Mouse (Mus musculus): ENCODE data around the gene Themis2. TPM values are rescaled to one million over a fixed set of nuclear protein-coding genes. Genes with fewer than 3 reads are reported as not detected.
"Not testable (repeated sequence)": the region's sequence is repeated elsewhere in the genome, so short reads cannot be mapped to it uniquely, and the experiment has no call there.

Themis2 gene
- polyA plus RNA-seq, 1 experiment from 2014 or later, result 1.1 TPM

DNA sequence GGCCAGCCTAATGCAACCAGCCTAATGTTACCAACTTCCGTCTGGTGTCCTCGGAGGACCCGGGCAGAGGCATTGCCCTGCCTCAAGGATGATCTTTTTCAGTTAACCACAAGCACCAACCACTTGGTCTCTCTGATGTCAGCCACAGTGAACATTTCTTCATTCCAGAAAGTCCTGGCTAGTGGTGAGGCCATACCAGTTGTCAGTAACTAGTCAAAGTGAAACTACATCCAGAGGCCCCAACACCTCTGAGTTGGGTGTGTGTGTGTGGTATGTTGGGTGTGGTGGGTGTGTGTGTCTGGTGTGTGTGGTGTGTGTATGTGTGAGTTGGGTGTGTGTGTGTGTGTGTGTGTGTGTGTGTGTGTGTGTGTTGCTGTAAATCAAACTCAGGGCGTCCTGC, 47.4 kb downstream of the Themis2 start:
- no peaks in the 10 kb centered on the region for H3K27me3 ChIP-seq (ENCODE audit: control insufficient read depth, insufficient read depth, low read length)
- ATAC-seq (ENCODE audit: low FRiP score), result no peak
- H3K27ac ChIP-seq (ENCODE audit: low read depth, low read length), result no peak overlapping the region
- H3K4me1 ChIP-seq (ENCODE audit: control insufficient read depth, insufficient read depth, low read length), result no peaks in the 10 kb centered on the region
- no peak for DNase-seq (ENCODE audit: low spot score, missing footprints)
- H3K36me3 ChIP-seq (ENCODE audit: control insufficient read depth, insufficient read depth, low read length), result no peaks in the 10 kb centered on the region
- WGBS, result 91% methylated on average over 4 of the region's 4 CpGs
- no peaks in the 10 kb centered on the region for H3K9me3 ChIP-seq (ENCODE audit: control insufficient read depth, low read length)
- H3K9ac ChIP-seq (ENCODE audit: low read length), result no peak overlapping the region
- no peak overlapping the region for H3K4me3 ChIP-seq (ENCODE audit: low read depth, low read length)
- H3K4me2 ChIP-seq, result no peak overlapping the region

DNA sequence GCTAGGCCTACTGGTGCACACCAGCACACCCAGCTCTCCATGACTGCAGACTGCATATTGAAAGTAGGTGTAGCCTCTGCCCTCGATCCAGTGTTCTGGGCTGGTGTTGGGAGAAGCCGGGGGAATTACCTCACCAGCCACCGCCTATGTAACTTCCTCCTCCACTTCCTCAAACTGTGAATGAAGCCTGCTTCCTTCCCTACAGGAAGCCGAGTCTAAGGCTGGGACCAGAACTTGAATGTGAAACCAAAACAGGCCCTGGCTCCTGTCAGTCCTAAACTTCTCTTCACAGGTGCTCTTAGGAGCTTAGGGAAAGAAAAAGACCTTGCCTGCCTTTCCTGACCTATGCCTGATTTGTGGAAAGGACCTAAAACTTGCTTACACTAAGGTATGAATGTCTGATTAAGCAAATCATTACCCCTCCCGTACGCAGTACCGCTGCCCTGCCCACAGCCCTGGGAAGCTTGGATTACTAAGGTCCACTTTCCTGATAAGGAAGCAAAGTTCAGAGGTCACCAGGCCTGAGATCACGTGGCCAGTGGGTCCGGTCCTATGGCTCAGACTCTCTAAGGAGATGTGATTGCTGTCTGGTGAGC, 48.4 kb downstream of the Themis2 start:
- DNase-seq (ENCODE audit: low spot score, missing footprints), result no peak
- Histone ChIP-seq H3K9me3 (ENCODE audit: control insufficient read depth, low read length) (no peaks in the 10 kb centered on the region), H3K27me3 (ENCODE audit: control insufficient read depth, insufficient read depth, low read length) (no peaks in the 10 kb centered on the region), H3K9ac (ENCODE audit: low read length) (no peak overlapping the region), H3K27ac (ENCODE audit: low read depth, low read length) (no peak overlapping the region), H3K4me1 (ENCODE audit: control insufficient read depth, insufficient read depth, low read length) (no peaks in the 10 kb centered on the region), H3K4me3 (ENCODE audit: low read depth, low read length) (no peak overlapping the region), H3K36me3 (ENCODE audit: control insufficient read depth, insufficient read depth, low read length) (no peaks in the 10 kb centered on the region), H3K4me2 (no peak overlapping the region)
- ATAC-seq (ENCODE audit: low FRiP score), result no peak
- WGBS, result 77% methylated on average over 9 of the region's 9 CpGs

DNA sequence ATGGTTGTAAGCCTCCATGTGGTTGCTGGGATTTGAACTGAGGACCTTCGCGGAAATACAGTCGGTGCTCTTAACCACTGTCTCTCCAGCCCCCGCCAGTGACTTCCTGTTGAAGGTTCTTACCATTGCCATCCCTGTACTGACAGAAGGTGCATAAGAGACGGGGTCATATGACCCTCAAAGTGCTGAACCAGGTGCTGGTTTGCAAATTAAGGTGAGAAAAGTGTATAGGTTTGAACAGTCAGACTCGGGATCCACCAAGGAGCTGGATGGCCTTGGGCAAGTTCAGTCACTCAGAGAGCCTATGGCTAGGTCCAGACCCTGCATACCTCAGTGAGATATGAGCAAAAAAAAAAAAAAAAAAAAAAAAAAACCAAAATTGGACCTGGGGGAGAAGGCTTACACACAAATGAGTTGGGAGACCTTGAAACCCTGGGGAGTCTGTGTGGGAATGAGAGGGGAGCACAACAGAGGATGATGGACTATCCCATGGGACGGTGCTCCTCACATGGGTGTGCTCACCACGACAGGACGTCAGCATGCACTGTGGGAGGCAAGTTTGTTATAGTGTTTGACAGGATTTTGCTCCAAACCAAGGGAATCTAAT, 49.2 kb downstream of the Themis2 start:
- Histone ChIP-seq H3K9ac (ENCODE audit: low read length) (no peak overlapping the region), H3K9me3 (ENCODE audit: control insufficient read depth, low read length) (no peaks in the 10 kb centered on the region), H3K36me3 (ENCODE audit: control insufficient read depth, insufficient read depth, low read length) (no peaks in the 10 kb centered on the region), H3K4me3 (ENCODE audit: low read depth, low read length) (no peak overlapping the region), H3K27me3 (ENCODE audit: control insufficient read depth, insufficient read depth, low read length) (no peaks in the 10 kb centered on the region), H3K4me1 (ENCODE audit: control insufficient read depth, insufficient read depth, low read length) (no peaks in the 10 kb centered on the region), H3K27ac (ENCODE audit: low read depth, low read length) (no peak overlapping the region), H3K4me2 (no peak overlapping the region)
- DNase-seq (ENCODE audit: low spot score, missing footprints) (no peak), ATAC-seq (ENCODE audit: low FRiP score) (no peak)
- WGBS, result 88% methylated on average over 9 of the region's 9 CpGs

DNA sequence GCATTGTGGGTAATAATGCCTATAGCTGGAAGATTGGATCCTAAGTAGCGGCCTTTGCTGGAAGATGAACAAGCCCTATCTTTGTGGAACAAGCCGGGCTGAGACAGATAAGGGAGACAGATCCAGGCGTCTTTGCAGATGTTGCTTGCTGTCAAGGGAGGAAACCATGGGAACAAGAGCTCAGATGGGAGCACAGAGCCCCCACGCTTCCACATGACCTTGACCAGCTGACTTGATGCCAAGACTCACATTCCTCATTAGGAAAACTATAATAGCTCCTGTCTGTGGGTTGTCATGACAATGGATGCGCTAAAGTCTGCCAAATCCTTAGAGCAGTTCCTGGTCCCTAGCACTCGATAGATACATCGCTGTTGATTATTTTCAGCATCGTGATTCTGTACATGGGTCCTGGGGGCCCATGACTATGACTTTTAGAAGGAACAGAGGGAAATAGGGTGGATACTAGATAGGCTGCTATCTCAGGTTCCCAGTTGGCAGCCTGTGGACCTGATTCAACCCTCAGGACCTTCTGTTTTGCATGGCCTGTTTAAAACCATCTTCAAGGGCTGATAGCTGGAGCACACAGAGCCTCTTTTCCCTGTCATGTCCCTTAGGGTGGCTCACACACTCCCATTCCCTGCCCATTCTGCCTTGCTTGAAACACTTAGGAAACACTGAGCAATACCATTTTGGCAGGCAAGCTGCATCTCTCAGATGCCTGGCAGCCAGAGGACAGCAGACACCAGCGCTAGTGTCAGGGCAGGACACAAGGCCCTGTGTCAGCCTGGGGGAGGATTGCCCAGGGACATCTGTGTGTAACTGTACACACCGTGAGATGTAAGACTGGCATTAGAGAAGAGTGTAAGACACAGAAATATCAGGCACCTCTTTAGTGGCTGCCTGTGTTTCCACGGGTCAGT, 51.9 kb downstream of the Themis2 start:
- no peaks in the 10 kb centered on the region for H3K27me3 ChIP-seq (ENCODE audit: control insufficient read depth, insufficient read depth, low read length)
- H3K9me3 ChIP-seq (ENCODE audit: control insufficient read depth, low read length), result no peaks in the 10 kb centered on the region
- H3K4me2 ChIP-seq, result no peak overlapping the region
- 87% methylated on average over 11 of the region's 11 CpGs for WGBS
- no peak overlapping the region for H3K4me3 ChIP-seq (ENCODE audit: low read depth, low read length)
- DNase-seq (ENCODE audit: low spot score, missing footprints), result no peak
- ATAC-seq (ENCODE audit: low FRiP score), result no peak
- no peaks in the 10 kb centered on the region for H3K4me1 ChIP-seq (ENCODE audit: control insufficient read depth, insufficient read depth, low read length)
- no peak overlapping the region for H3K9ac ChIP-seq (ENCODE audit: low read length)
- no peak overlapping the region for H3K27ac ChIP-seq (ENCODE audit: low read depth, low read length)
- no peaks in the 10 kb centered on the region for H3K36me3 ChIP-seq (ENCODE audit: control insufficient read depth, insufficient read depth, low read length)

DNA sequence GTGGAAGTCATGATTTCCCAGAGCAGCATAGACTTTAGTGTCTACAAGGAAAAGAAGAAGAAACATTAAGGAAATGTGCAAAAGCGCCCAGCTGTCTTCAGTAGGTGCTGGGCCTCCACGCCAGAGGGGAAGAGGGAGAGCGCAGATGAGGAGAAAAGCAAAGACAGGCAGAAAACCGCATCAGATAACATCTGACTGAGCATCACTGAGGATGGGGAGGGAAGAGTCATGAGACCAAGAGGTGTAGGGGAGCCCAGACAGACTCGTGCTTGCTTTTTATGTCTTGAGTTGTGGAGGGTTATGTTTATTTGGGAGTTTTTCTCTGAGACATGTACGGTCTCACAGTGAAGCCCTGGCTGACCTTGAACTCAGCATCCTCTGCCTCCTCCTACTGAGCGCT, 54.7 kb downstream of the Themis2 start:
- Histone ChIP-seq H3K9me3 (ENCODE audit: control insufficient read depth, low read length) (no peaks in the 10 kb centered on the region), H3K27ac (ENCODE audit: low read depth, low read length) (no peak overlapping the region), H3K36me3 (ENCODE audit: control insufficient read depth, insufficient read depth, low read length) (no peaks in the 10 kb centered on the region), H3K27me3 (ENCODE audit: control insufficient read depth, insufficient read depth, low read length) (no peaks in the 10 kb centered on the region), H3K9ac (ENCODE audit: low read length) (no peak overlapping the region), H3K4me1 (ENCODE audit: control insufficient read depth, insufficient read depth, low read length) (no peaks in the 10 kb centered on the region), H3K4me2 (no peak overlapping the region), H3K4me3 (ENCODE audit: low read depth, low read length) (no peak overlapping the region)
- DNase-seq (ENCODE audit: low spot score, missing footprints) (no peak), ATAC-seq (ENCODE audit: low FRiP score) (no peak)
- WGBS, result 91% methylated on average over 7 of the region's 7 CpGs

DNA sequence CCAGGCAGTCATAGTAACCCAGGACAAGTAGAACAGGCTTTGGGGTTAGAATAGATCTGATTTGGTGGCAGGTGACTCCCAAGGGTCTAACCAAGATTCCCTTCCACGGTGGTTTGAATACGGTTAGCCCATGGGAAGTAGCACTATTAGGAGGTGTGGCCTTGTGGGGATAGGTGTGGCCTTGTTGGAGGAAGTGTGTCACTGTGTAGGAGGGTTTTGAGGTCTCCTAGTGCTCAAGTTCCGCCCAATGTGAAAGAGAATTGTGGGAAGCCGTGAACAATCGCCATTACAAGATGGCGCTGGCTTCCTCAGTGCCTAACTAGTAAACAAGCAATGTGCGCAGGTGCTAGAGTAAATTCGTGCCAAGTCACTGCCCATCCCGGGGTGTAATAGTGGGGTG, 59.0 kb downstream of the Themis2 start:
- 94% methylated on average over 9 of the region's 9 CpGs for WGBS
- H3K27me3 ChIP-seq (ENCODE audit: control insufficient read depth, insufficient read depth, low read length); H3K4me3 ChIP-seq (ENCODE audit: low read depth, low read length); H3K9ac ChIP-seq (ENCODE audit: low read length); DNase-seq (ENCODE audit: low spot score, missing footprints); H3K4me2 ChIP-seq; H3K36me3 ChIP-seq (ENCODE audit: control insufficient read depth, insufficient read depth, low read length); H3K4me1 ChIP-seq (ENCODE audit: control insufficient read depth, insufficient read depth, low read length); ATAC-seq (ENCODE audit: low FRiP score); H3K9me3 ChIP-seq (ENCODE audit: control insufficient read depth, low read length); H3K27ac ChIP-seq (ENCODE audit: low read depth, low read length): not testable (repeated sequence)

DNA sequence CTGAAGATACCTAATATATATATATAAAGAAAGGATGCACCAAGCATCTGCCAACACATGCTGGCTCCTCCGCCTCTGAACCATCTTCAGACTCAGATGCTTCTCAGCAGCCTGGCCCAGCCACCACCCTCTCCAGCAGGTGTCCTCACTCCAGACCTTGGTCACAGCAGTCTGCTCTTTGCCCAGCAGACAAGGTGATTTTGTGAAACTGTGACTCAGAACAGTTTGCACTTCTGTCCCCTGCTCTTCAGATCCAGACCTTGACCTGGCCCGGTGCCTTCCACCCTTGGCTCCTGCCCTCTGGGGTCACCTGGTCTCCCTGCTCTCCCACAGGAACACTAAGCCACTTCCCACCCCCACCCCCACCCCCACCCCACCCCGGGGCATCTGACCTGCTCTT, 60.3 kb downstream of the Themis2 start:
- Histone ChIP-seq H3K4me2 (no peak overlapping the region), H3K4me3 (ENCODE audit: low read depth, low read length) (no peak overlapping the region), H3K36me3 (ENCODE audit: control insufficient read depth, insufficient read depth, low read length) (no peaks in the 10 kb centered on the region), H3K9me3 (ENCODE audit: control insufficient read depth, low read length) (no peaks in the 10 kb centered on the region), H3K27ac (ENCODE audit: low read depth, low read length) (no peak overlapping the region), H3K9ac (ENCODE audit: low read length) (no peak overlapping the region), H3K4me1 (ENCODE audit: control insufficient read depth, insufficient read depth, low read length) (peaks cover 4% of the 10 kb centered on the region), H3K27me3 (ENCODE audit: control insufficient read depth, insufficient read depth, low read length) (no peaks in the 10 kb centered on the region)
- ATAC-seq (ENCODE audit: low FRiP score) (no peak), DNase-seq (ENCODE audit: low spot score, missing footprints) (no peak)
- WGBS, result 73% methylated on average over 3 of the region's 3 CpGs

DNA sequence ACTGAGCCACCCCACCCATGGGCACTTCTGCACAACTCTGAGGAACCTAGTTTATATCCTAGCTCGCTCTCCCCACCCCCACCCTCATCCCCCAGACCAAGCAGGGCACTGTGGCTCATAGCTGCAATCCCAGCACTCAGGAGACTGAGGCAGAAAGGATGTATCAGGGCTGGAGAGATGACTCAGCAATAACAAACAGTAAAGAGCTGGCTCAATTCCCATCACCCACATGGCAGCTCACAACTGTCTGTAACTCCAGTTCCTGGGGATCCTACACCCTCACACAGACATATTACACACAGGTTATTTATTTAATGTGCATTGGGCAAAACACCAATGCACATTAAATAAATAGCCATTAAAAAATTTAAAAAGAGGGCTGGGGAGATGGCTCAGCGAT, 60.8 kb downstream of the Themis2 start:
- 80% methylated on average over 2 of the region's 2 CpGs for WGBS
- H3K4me2 ChIP-seq, result no peak overlapping the region
- no peaks in the 10 kb centered on the region for H3K36me3 ChIP-seq (ENCODE audit: control insufficient read depth, insufficient read depth, low read length)
- H3K4me3 ChIP-seq (ENCODE audit: low read depth, low read length), result no peak overlapping the region
- no peaks in the 10 kb centered on the region for H3K27me3 ChIP-seq (ENCODE audit: control insufficient read depth, insufficient read depth, low read length)
- DNase-seq (ENCODE audit: low spot score, missing footprints) (no peak), ATAC-seq (ENCODE audit: low FRiP score) (no peak)
- H3K4me1 ChIP-seq (ENCODE audit: control insufficient read depth, insufficient read depth, low read length), result peaks cover 4% of the 10 kb centered on the region
- H3K27ac ChIP-seq (ENCODE audit: low read depth, low read length), result no peak overlapping the region
- no peaks in the 10 kb centered on the region for H3K9me3 ChIP-seq (ENCODE audit: control insufficient read depth, low read length)
- H3K9ac ChIP-seq (ENCODE audit: low read length), result no peak overlapping the region

DNA sequence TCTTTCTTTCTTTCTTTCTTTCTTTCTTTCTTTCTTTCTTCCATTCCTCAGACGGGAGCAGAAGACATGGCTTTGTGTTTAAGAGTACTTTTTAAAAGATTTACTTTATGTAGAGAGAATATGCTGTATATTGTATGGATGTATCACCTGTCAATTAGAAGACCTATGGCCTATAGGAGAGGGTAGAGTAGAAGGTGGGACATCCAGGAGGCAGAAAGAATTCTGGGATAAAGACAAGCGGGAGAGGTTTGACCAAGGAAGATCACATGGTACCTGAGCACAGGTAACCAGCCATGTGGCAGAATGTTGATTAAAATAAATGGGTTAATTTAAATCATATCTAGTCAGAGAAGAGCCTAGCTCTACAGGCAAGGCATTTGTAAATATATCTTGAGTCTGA, 61.4 kb downstream of the Themis2 start:
- ATAC-seq (ENCODE audit: low FRiP score) (no peak), DNase-seq (ENCODE audit: low spot score, missing footprints) (no peak)
- Histone ChIP-seq H3K36me3 (ENCODE audit: control insufficient read depth, insufficient read depth, low read length) (no peaks in the 10 kb centered on the region), H3K27ac (ENCODE audit: low read depth, low read length) (no peak overlapping the region), H3K4me1 (ENCODE audit: control insufficient read depth, insufficient read depth, low read length) (peaks cover 4% of the 10 kb centered on the region), H3K9me3 (ENCODE audit: control insufficient read depth, low read length) (no peaks in the 10 kb centered on the region), H3K4me3 (ENCODE audit: low read depth, low read length) (no peak overlapping the region), H3K4me2 (no peak overlapping the region), H3K27me3 (ENCODE audit: control insufficient read depth, insufficient read depth, low read length) (no peaks in the 10 kb centered on the region), H3K9ac (ENCODE audit: low read length) (no peak overlapping the region)
- WGBS, result 92% methylated on average over 2 of the region's 2 CpGs
